Mouse (Mus musculus): ENCODE results near the gene Fosl1.

The Fosl1 gene

GRCm38 (mm10) chr19:5495353-5496051, 48.2 kb downstream of the Fosl1 start:
- CTCF ChIA-PET = interaction anchor here (0.6 to 1.1 kb wide), 3 partner anchors 15 to 250 kb away, joined by 3 to 5 read pairs (median 3); partner anchors contain the start of gene Snx32

GRCm38 (mm10) chr19:5496052-5496370, 48.7 kb downstream of the Fosl1 start:
- CTCF ChIA-PET = interaction anchor here (0.5 to 1.1 kb wide), 2 partner anchors 63 to 197 kb away, joined by 3 read pairs; no protein-coding TSS in a partner anchor

- CTCF ChIA-PET = no interaction called here
Measured at GRCm38 (mm10) chr19:5500330-5500875, 53.1 kb downstream of the Fosl1 start.

- CTCF ChIA-PET = interaction anchor here (0.6 kb wide), 1 partner anchor 1284 kb away, joined by 9 read pairs; no protein-coding TSS in a partner anchor
Measured at GRCm38 (mm10) chr19:5503687-5504086, 56.3 kb downstream of the Fosl1 start, which contains the start of gene 1700020D05Rik. Gene 1700020D05Rik (minus strand): TSS chr19:5503787.

All from spleen, embryonic (tissue).